9 mouse cellular contexts compared by ENCODE assay signal in genomic region chr3:90525421-90525820, GRCm38 (mm10). TPM values are rescaled to one million over a fixed set of nuclear protein-coding genes. Genes with fewer than 3 reads are reported as not detected.
A peak's percentile ranks its signal among the peaks of the same experiment; 100 is the strongest.
DNase-seq lines count a peak whose midpoint lies in the region; ATAC-seq lines count a peak whose summit lies in the region.
"Had no signal": no experiment of that assay in that cellular context is flagged by ENCODE, and none has a peak within 500 bp of the region (broad histone marks: within the 10 kb centered on the region; RNA-seq: fewer than 3 reads in every experiment).

No protein-coding gene starts in this region.

- ATAC-seq in midbrain, embryonic 13.5 days = no peak

- peaks cover 11% of the 10 kb centered on the region; the same call in 1 of the 2 replicates for H3K27me3 ChIP-seq in heart, embryonic 10.5 days (ENCODE audit: insufficient read depth, poor library complexity, severe bottlenecking)
- H3K27me3 ChIP-seq in midbrain, embryonic 13.5 days = 0 out of 2 replicates have a peak, but pooled peaks cover 3% of the 10 kb centered on the region

- H3K27ac ChIP-seq in heart, embryonic 10.5 days = no peak overlapping the region
- no peak overlapping the region for H3K27ac ChIP-seq in midbrain, embryonic 13.5 days
- H3K27ac ChIP-seq: midbrain, embryonic 12.5 days had no signal

- H3K4me2 ChIP-seq in midbrain, embryonic 13.5 days (replicated peaks) = no peak overlapping the region
- H3K4me2 ChIP-seq: midbrain, embryonic 12.5 days had no signal

- DNase-seq in heart, adult 11 months = peak; percentile 95
- DNase-seq in heart, embryonic 10.5 days (ENCODE audit: low spot score) = no peak
- DNase-seq in B cell, adult 2 months = peak; percentile 32 to 43
- DNase-seq in NIH3T3 (ENCODE audit: low read depth) = peak; percentile 81
- DNase-seq in heart, adult 9 months (ENCODE audit: low spot score in 2 of 2) = peak; percentile 76 to 79
- peak; percentile 54 to 84 for DNase-seq in left cerebral cortex, postnatal 14 days (ENCODE audit: low spot score in 2 of 2)
- peak; percentile 33 for DNase-seq in retina, postnatal 7 days (ENCODE audit: low read depth, low spot score)

- 62% methylated on average over 4 of the region's 4 CpGs for WGBS in heart, embryonic 10.5 days
- WGBS in midbrain, embryonic 13.5 days = 66% methylated on average over 4 of the region's 4 CpGs

- intact Hi-C loops in left cerebral cortex, postnatal 14 days (cut with DNase I) = loop anchor here (5.0 kb wide), 2 partner anchors 57 to 92 kb away; no protein-coding TSS in a partner anchor

- peaks cover 4% of the 10 kb centered on the region; the same call in 1 of the 2 replicates for H3K36me3 ChIP-seq in heart, embryonic 10.5 days
- no peaks in the 10 kb centered on the region for H3K36me3 ChIP-seq in midbrain, embryonic 13.5 days
- H3K36me3 ChIP-seq: midbrain, embryonic 12.5 days had no signal

- H3K9ac ChIP-seq in midbrain, embryonic 13.5 days (replicated peaks) = no peak overlapping the region
- H3K9ac ChIP-seq: midbrain, embryonic 12.5 days had no signal

- H3K9me3 ChIP-seq in heart, embryonic 10.5 days = no peaks in the 10 kb centered on the region
- no peaks in the 10 kb centered on the region for H3K9me3 ChIP-seq in midbrain, embryonic 13.5 days
- H3K9me3 ChIP-seq: midbrain, embryonic 12.5 days had no signal

- no peak overlapping the region for H3K4me3 ChIP-seq in heart, embryonic 10.5 days
- no peak overlapping the region for H3K4me3 ChIP-seq in midbrain, embryonic 13.5 days (replicated peaks)
- H3K4me3 ChIP-seq: midbrain, embryonic 12.5 days had no signal

- no peaks in the 10 kb centered on the region for H3K4me1 ChIP-seq in heart, embryonic 10.5 days
- no peaks in the 10 kb centered on the region for H3K4me1 ChIP-seq in midbrain, embryonic 13.5 days (replicated peaks)
- H3K4me1 ChIP-seq: midbrain, embryonic 12.5 days had no signal

RNA-seq across cellular contexts. Expression of gene S100a14, which starts 1.2 kb away (rescaled TPM):
- polyA plus RNA-seq in heart, embryonic 10.5 days (2016; fragmentation: Nextera tagmentation; extraction: Ambion mirVana) = 0.28 TPM in 1 of 2 replicates, not detected in the other
- under 1 TPM; 0.57 TPM for total RNA-seq in left cerebral cortex, postnatal 14 days (2021)
- polyA plus RNA-seq in midbrain, embryonic 13.5 days (2015; fragmentation: Nextera tagmentation; extraction: Ambion mirVana) = not detected in 2 replicates
- polyA plus RNA-seq: midbrain, embryonic 12.5 days had no signal

RNA-seq across cellular contexts. Expression of gene S100a13, which starts 11.2 kb away (rescaled TPM):
- polyA plus RNA-seq in heart, embryonic 10.5 days (2016; fragmentation: Nextera tagmentation; extraction: Ambion mirVana) = 32.3 and 52.5 TPM in 2 replicates
- total RNA-seq in left cerebral cortex, postnatal 14 days (2021) = 10 to 100 TPM; 20.4 to 22.3 TPM
- polyA plus RNA-seq in midbrain, embryonic 13.5 days (2015; fragmentation: Nextera tagmentation; extraction: Ambion mirVana) = 7.7 and 9.9 TPM in 2 replicates

RNA-seq across cellular contexts. Expression of gene S100a1, which starts 11.2 kb away (rescaled TPM):
- 64.6 and 111 TPM in 2 replicates for polyA plus RNA-seq in heart, embryonic 10.5 days (2016; fragmentation: Nextera tagmentation; extraction: Ambion mirVana)
- 10 to 100 TPM; 83.1 to 85.0 TPM for total RNA-seq in left cerebral cortex, postnatal 14 days (2021)
- 4.7 and 6.9 TPM in 2 replicates for polyA plus RNA-seq in midbrain, embryonic 13.5 days (2015; fragmentation: Nextera tagmentation; extraction: Ambion mirVana)

RNA-seq across cellular contexts. Expression of gene S100a16, which starts 11.6 kb away (rescaled TPM):
- polyA plus RNA-seq in heart, embryonic 10.5 days (2016; fragmentation: Nextera tagmentation; extraction: Ambion mirVana) = 18.1 and 36.6 TPM in 2 replicates
- total RNA-seq in left cerebral cortex, postnatal 14 days (2021) = 10 to 100 TPM; 77.0 to 96.7 TPM
- 33.7 and 39.5 TPM in 2 replicates for polyA plus RNA-seq in midbrain, embryonic 13.5 days (2015; fragmentation: Nextera tagmentation; extraction: Ambion mirVana)

RNA-seq across cellular contexts. Expression of gene Chtop, which starts 16.1 kb away (rescaled TPM):
- 120 and 136 TPM in 2 replicates for polyA plus RNA-seq in heart, embryonic 10.5 days (2016; fragmentation: Nextera tagmentation; extraction: Ambion mirVana)
- 100 to 1,000 TPM; 180 to 184 TPM for total RNA-seq in left cerebral cortex, postnatal 14 days (2021)
- polyA plus RNA-seq in midbrain, embryonic 13.5 days (2015; fragmentation: Nextera tagmentation; extraction: Ambion mirVana) = 205 and 212 TPM in 2 replicates
